Mouse (Mus musculus) liver, adult 2 months (tissue): ENCODE measurements around the gene Arhgap21.

ENCODE experiments used
- CTCF ChIP-seq: fragments of 200-500 bp; IDR thresholded peaks from 2 replicates; pipeline ENCODE4 v1.5.1; 2011; ENCODE audit warnings: low read depth, low read length, control low read depth
- POLR2A ChIP-seq: fragments of 200-500 bp; IDR thresholded peaks from 2 replicates; pipeline ENCODE4 v1.6.1; 2011; ENCODE audit warnings: low read length, control low read depth; ENCODE audit not compliant: insufficient read depth; ENCODE audit errors: extremely low read depth

GRCm38 (mm10) chr2:20978726-20979125, 10.0 kb upstream of the Arhgap21 start:
- TF ChIP-seq POLR2A (no peak), CTCF (no peak)
